Mouse (Mus musculus) kidney, postnatal 0 days (tissue): ENCODE results near the gene Fam32a. TPM values are rescaled to one million over a fixed set of nuclear protein-coding genes. Genes with fewer than 3 reads are reported as not detected.
A peak's percentile ranks its signal among the peaks of the same experiment; 100 is the strongest.

Experiments used
- ATAC-seq: fragments of 200-750 bp; cut with Nextera tagmentation; replicated peaks from 2 replicates; pipeline ENCODE4 v1.8.0; 2017; ENCODE audit warnings: low read depth, moderate number of reproducible peaks, moderate TSS enrichment, moderate library complexity; ENCODE audit not compliant: low FRiP score
- DNase-seq: peaks from one replicate; pipeline ENCODE4 v3.0.0-alpha.2; 2016; ENCODE audit warnings: low spot score
- H3K27ac ChIP-seq: fragments of 300-500 bp; sonication (generic); 2 replicates; pipeline ENCODE4 v1.5.1; 2014; ENCODE audit warnings: mild to moderate bottlenecking
- H3K27me3 ChIP-seq: fragments of 300-500 bp; sonication (generic); 2 replicates; pipeline ENCODE4 v1.6.1; 2014; ENCODE audit warnings: low read length, mixed read lengths; ENCODE audit not compliant: insufficient read depth
- H3K36me3 ChIP-seq: fragments of 300-500 bp; sonication (generic); 2 replicates; pipeline ENCODE4 v1.6.1; 2014; ENCODE audit warnings: low read length, mixed read lengths; ENCODE audit not compliant: insufficient read depth
- H3K4me1 ChIP-seq: fragments of 300-500 bp; sonication (generic); replicated peaks from 2 replicates; pipeline ENCODE4 v1.6.1; 2014; ENCODE audit warnings: antibody characterized with exemption, low read length, mixed read lengths; ENCODE audit not compliant: insufficient read depth
- H3K4me2 ChIP-seq: fragments of 300-500 bp; sonication (generic); 2 replicates; pipeline ENCODE4 v1.6.1; 2014; ENCODE audit warnings: mild to moderate bottlenecking, low read length, moderate library complexity, mixed read lengths
- H3K4me3 ChIP-seq: fragments of 300-500 bp; sonication (generic); replicated peaks from 2 replicates; pipeline ENCODE4 v1.5.1; 2014; ENCODE audit warnings: low read depth, low read length
- H3K9ac ChIP-seq: fragments of 300-500 bp; sonication (generic); 2 replicates; pipeline ENCODE4 v1.6.1; 2014; ENCODE audit warnings: low read depth, low read length
- H3K9me3 ChIP-seq: fragments of 300-500 bp; sonication (generic); replicated peaks from 2 replicates; pipeline ENCODE4 v1.6.1; 2016; ENCODE audit warnings: low read length, inconsistent platforms, mixed read lengths
- CTCF ChIP-seq: IDR thresholded peaks from 2 replicates; pipeline ENCODE4 v1.5.1; 2016; ENCODE audit warnings: antibody characterized with exemption, low read depth, mild to moderate bottlenecking, moderate library complexity
- WGBS: fragments of 180-500 bp; shearing (Covaris S2); extraction: QIAGEN DNeasy Blood & Tissue Kit; methylation state at CpG from one replicate; pipeline ENCODE4 v1.1.7; 2014; 5-methylcytosine and 5-hydroxymethylcytosine counted together
- polyA plus RNA-seq: library from polyadenylated mRNA; unstranded; fragments of >200 nt; fragmentation: Nextera tagmentation; extraction: Ambion mirVana; gene quantifications from 2 replicates; pipeline ENCODE4 v1.2.1, GENCODE M21; 2015

The Fam32a gene
- polyA plus RNA-seq, 1 experiment from 2014 or later = 72.7 TPM

- DNase-seq = peak; percentile 18
- no peak overlapping the region for H3K27ac ChIP-seq
- H3K4me1 ChIP-seq = no peaks in the 10 kb centered on the region
- no peaks in the 10 kb centered on the region for H3K36me3 ChIP-seq
- no peak for TF ChIP-seq CTCF
- no peak for ATAC-seq
- 38% methylated on average over 3 of the region's 3 CpGs for WGBS
- H3K27me3 ChIP-seq = no peaks in the 10 kb centered on the region
- no peak overlapping the region for H3K4me2 ChIP-seq
- H3K9ac ChIP-seq = no peak overlapping the region
- no peak overlapping the region for H3K4me3 ChIP-seq
- H3K9me3 ChIP-seq = no peaks in the 10 kb centered on the region
Observed at GRCm38 (mm10) chr8:72271691-72272090, 52.2 kb downstream of the Fam32a start.

GRCm38 (mm10) chr8:72272361-72272760 lies 52.8 kb downstream of the Fam32a start:
- ATAC-seq = no peak

GRCm38 (mm10) chr8:72273111-72273770 lies 53.7 kb downstream of the Fam32a start:
- Histone ChIP-seq H3K9ac (no peak overlapping the region), H3K27ac (no peak overlapping the region), H3K9me3 (no peaks in the 10 kb centered on the region), H3K27me3 (no peaks in the 10 kb centered on the region), H3K4me1 (no peaks in the 10 kb centered on the region), H3K4me3 (no peak overlapping the region), H3K4me2 (no peak overlapping the region), H3K36me3 (no peaks in the 10 kb centered on the region)
- ATAC-seq (no peak), DNase-seq (no peak)
- no peak for TF ChIP-seq CTCF
- 80% methylated on average over 1 of the region's 1 CpGs for WGBS

More at GRCm38 (mm10) chr8:72272361-72272760, 52.8 kb downstream of the Fam32a start:
- WGBS = 18% methylated on average over 3 of the region's 3 CpGs
- Histone ChIP-seq H3K4me1 (no peaks in the 10 kb centered on the region), H3K4me3 (no peak overlapping the region), H3K9ac (no peak overlapping the region), H3K4me2 (no peak overlapping the region), H3K9me3 (no peaks in the 10 kb centered on the region), H3K36me3 (no peaks in the 10 kb centered on the region), H3K27me3 (no peaks in the 10 kb centered on the region), H3K27ac (no peak overlapping the region)
- peak; percentile 75 for TF ChIP-seq CTCF
- DNase-seq = peak; percentile 65

- ATAC-seq = no peak
Observed at GRCm38 (mm10) chr8:72273807-72274206, 54.3 kb downstream of the Fam32a start.

More at GRCm38 (mm10) chr8:72273807-72274206, 54.3 kb downstream of the Fam32a start:
- Histone ChIP-seq H3K4me3 (no peak overlapping the region), H3K9ac (no peak overlapping the region), H3K27me3 (no peaks in the 10 kb centered on the region), H3K4me2 (no peak overlapping the region), H3K4me1 (no peaks in the 10 kb centered on the region), H3K36me3 (no peaks in the 10 kb centered on the region), H3K9me3 (no peaks in the 10 kb centered on the region), H3K27ac (no peak overlapping the region)
- DNase-seq = no peak
- no peak for TF ChIP-seq CTCF
- 72% methylated on average over 5 of the region's 5 CpGs for WGBS

Other genes starting within 250 kb of the Fam32a start
- gene Cyp4f18, start 210.1 kb upstream of the Fam32a start, polyA plus RNA-seq = 1.4 and 1.9 TPM in 2 replicates
- not detected in 2 replicates for gene Olfr372, start 178.5 kb upstream of the Fam32a start, polyA plus RNA-seq
- 0.08 TPM in 1 of 2 replicates, not detected in the other for gene Olfr373, start 136.6 kb upstream of the Fam32a start, polyA plus RNA-seq
- gene Olfr374, start 112.7 kb upstream of the Fam32a start, polyA plus RNA-seq = not detected in 2 replicates
- 604 and 692 TPM in 2 replicates for gene Tpm4, start 84.8 kb upstream of the Fam32a start, polyA plus RNA-seq
- gene Rab8a, start 58.5 kb upstream of the Fam32a start, polyA plus RNA-seq = 100 and 108 TPM in 2 replicates
- 0.24 TPM in 1 of 2 replicates, not detected in the other for gene Hsh2d, start 30.1 kb upstream of the Fam32a start, polyA plus RNA-seq
- not detected in 2 replicates for gene Cib3, start 6.9 kb upstream of the Fam32a start, polyA plus RNA-seq
- gene Gm11034, start 6.1 kb upstream of the Fam32a start, polyA plus RNA-seq = not detected in 2 replicates
- gene Ap1m1, start 20.3 kb downstream of the Fam32a start, polyA plus RNA-seq = 93.0 and 103 TPM in 2 replicates
- 22.2 and 22.8 TPM in 2 replicates for gene Gm10282, start 85.5 kb downstream of the Fam32a start, polyA plus RNA-seq
- gene Klf2, start 99.3 kb downstream of the Fam32a start, polyA plus RNA-seq = 24.7 and 31.9 TPM in 2 replicates
- gene Eps15l1, start 201.7 kb downstream of the Fam32a start, polyA plus RNA-seq = 32.5 and 37.5 TPM in 2 replicates
- 2.1 and 2.2 TPM in 2 replicates for gene Calr3, start 224.1 kb downstream of the Fam32a start, polyA plus RNA-seq
- 10.4 TPM in 2 replicates for gene 1700030K09Rik, start 224.2 kb downstream of the Fam32a start, polyA plus RNA-seq